Mouse (Mus musculus): ENCODE results near the gene Fam92b. TPM values are rescaled to one million over a fixed set of nuclear protein-coding genes. Genes with fewer than 3 reads are reported as not detected.

Fam92b gene
- polyA plus RNA-seq, 1 experiment, result not detected

DNA sequence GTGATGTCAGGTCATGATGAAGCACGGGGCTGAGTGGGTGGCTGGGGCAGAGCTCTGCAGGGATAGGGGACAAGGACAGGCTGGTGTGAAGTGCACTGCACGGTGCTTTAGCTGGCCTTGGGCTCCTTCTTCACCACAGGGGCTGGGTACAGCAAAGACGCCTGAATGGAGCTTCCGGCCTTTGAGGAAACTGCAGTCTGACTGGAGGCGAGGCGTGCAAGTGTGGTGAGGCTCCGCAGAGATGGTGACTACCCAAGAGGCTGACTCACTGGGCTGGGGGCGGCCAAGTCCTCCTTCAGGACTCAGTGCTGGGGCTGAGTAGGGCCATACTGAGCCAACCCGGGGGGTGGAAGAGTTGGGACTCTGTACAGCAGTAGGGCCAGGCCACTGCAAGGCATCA lies 28.6 kb upstream of the Fam92b start:
- no peaks in the 10 kb centered on the region for H3K36me3 ChIP-seq (ENCODE audit: control insufficient read depth, insufficient read depth, low read length)
- TF ChIP-seq CTCF (IDR thresholded peaks at IDR 0.05; ENCODE audit: extremely low read depth, insufficient read depth, insufficient read length, insufficient replicate concordance), result no peak
- TF ChIP-seq POLR2A (IDR thresholded peaks at IDR 0.05; ENCODE audit: low read depth, low read length), result no peak
- no peak overlapping the region for H3K4me3 ChIP-seq (ENCODE audit: extremely low read depth, insufficient read depth, insufficient read length)
- no peaks in the 10 kb centered on the region for H3K4me1 ChIP-seq (ENCODE audit: control insufficient read depth, insufficient read depth, insufficient read length)
- no peaks in the 10 kb centered on the region for H3K27me3 ChIP-seq (ENCODE audit: control insufficient read depth, insufficient read depth, low read length)
- no peak for DNase-seq (ENCODE audit: low read depth in 1 of 2, low spot score in 2 of 2)
- H3K27ac ChIP-seq (ENCODE audit: insufficient read depth, low read length), result no peak overlapping the region
- 49% methylated on average over 9 of the region's 9 CpGs for WGBS

GRCm38 (mm10) chr8:120204736-120205360 lies 27.6 kb upstream of the Fam92b start:
- Histone ChIP-seq H3K27ac (ENCODE audit: insufficient read depth, low read length) (no peak overlapping the region), H3K36me3 (ENCODE audit: control insufficient read depth, insufficient read depth, low read length) (no peaks in the 10 kb centered on the region), H3K4me3 (ENCODE audit: extremely low read depth, insufficient read depth, insufficient read length) (no peak overlapping the region), H3K4me1 (ENCODE audit: control insufficient read depth, insufficient read depth, insufficient read length) (no peaks in the 10 kb centered on the region), H3K27me3 (ENCODE audit: control insufficient read depth, insufficient read depth, low read length) (no peaks in the 10 kb centered on the region)
- TF ChIP-seq CTCF (IDR thresholded peaks at IDR 0.05; ENCODE audit: extremely low read depth, insufficient read depth, insufficient read length, insufficient replicate concordance), result no peak
- no peak for TF ChIP-seq POLR2A (IDR thresholded peaks at IDR 0.05; ENCODE audit: low read depth, low read length)
- no peak for DNase-seq (ENCODE audit: low read depth in 1 of 2, low spot score in 2 of 2)
- WGBS, result 81% methylated on average over 7 of the region's 7 CpGs

GRCm38 (mm10) chr8:120202546-120202945 lies 25.3 kb upstream of the Fam92b start:
- H3K27me3 ChIP-seq (ENCODE audit: control insufficient read depth, insufficient read depth, low read length), result no peaks in the 10 kb centered on the region

DNA sequence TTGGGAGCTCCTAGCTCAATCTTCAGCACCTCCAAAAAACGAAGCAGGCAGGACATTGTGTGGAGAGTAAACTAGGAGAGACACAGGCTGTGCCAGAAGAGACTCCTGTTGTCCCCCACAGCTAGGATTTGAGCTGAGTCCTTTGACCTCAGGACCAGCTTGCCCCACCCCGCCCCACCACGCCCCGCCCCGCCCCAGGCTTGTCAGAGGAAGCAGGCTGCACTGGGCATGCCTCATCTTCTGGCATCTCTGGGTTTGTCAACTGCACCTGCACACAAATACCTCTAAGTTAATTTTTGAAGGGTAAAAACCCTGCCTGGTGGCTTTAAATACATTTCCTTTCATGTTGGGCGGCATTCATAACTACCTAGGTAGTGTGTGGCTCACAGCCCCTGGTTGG lies 24.1 kb upstream of the Fam92b start:
- Histone ChIP-seq H3K27me3 (ENCODE audit: control insufficient read depth, insufficient read depth, low read length) (no peaks in the 10 kb centered on the region), H3K36me3 (ENCODE audit: control insufficient read depth, insufficient read depth, low read length) (no peaks in the 10 kb centered on the region), H3K27ac (ENCODE audit: insufficient read depth, low read length) (no peak overlapping the region), H3K4me3 (ENCODE audit: extremely low read depth, insufficient read depth, insufficient read length) (no peak overlapping the region), H3K4me1 (ENCODE audit: control insufficient read depth, insufficient read depth, insufficient read length) (no peaks in the 10 kb centered on the region)
- WGBS, result 62% methylated on average over 6 of the region's 6 CpGs
- DNase-seq (ENCODE audit: low read depth in 1 of 2, low spot score in 2 of 2), result no peak
- no peak for TF ChIP-seq CTCF (IDR thresholded peaks at IDR 0.05; ENCODE audit: extremely low read depth, insufficient read depth, insufficient read length, insufficient replicate concordance)
- TF ChIP-seq POLR2A (IDR thresholded peaks at IDR 0.05; ENCODE audit: low read depth, low read length), result no peak

More at GRCm38 (mm10) chr8:120202546-120202945, 25.3 kb upstream of the Fam92b start:
- Histone ChIP-seq H3K4me3 (ENCODE audit: extremely low read depth, insufficient read depth, insufficient read length) (no peak overlapping the region), H3K36me3 (ENCODE audit: control insufficient read depth, insufficient read depth, low read length) (no peaks in the 10 kb centered on the region), H3K4me1 (ENCODE audit: control insufficient read depth, insufficient read depth, insufficient read length) (no peaks in the 10 kb centered on the region), H3K27ac (ENCODE audit: insufficient read depth, low read length) (no peak overlapping the region)
- no peak for DNase-seq (ENCODE audit: low read depth in 1 of 2, low spot score in 2 of 2)
- 60% methylated on average over 3 of the region's 3 CpGs for WGBS
- TF ChIP-seq CTCF (IDR thresholded peaks at IDR 0.05; ENCODE audit: extremely low read depth, insufficient read depth, insufficient read length, insufficient replicate concordance), result no peak
- no peak for TF ChIP-seq POLR2A (IDR thresholded peaks at IDR 0.05; ENCODE audit: low read depth, low read length)

GRCm38 (mm10) chr8:120192118-120192517 lies 14.9 kb upstream of the Fam92b start:
- H3K27ac ChIP-seq (ENCODE audit: insufficient read depth, low read length), result no peak overlapping the region
- no peaks in the 10 kb centered on the region for H3K27me3 ChIP-seq (ENCODE audit: control insufficient read depth, insufficient read depth, low read length)
- DNase-seq (ENCODE audit: low read depth in 1 of 2, low spot score in 2 of 2), result no peak
- no peaks in the 10 kb centered on the region for H3K36me3 ChIP-seq (ENCODE audit: control insufficient read depth, insufficient read depth, low read length)
- no peak overlapping the region for H3K4me3 ChIP-seq (ENCODE audit: extremely low read depth, insufficient read depth, insufficient read length)
- no peaks in the 10 kb centered on the region; the same call in 1 of the 2 replicates for H3K4me1 ChIP-seq (ENCODE audit: control insufficient read depth, insufficient read depth, insufficient read length)
- TF ChIP-seq CTCF (IDR thresholded peaks at IDR 0.05; ENCODE audit: extremely low read depth, insufficient read depth, insufficient read length, insufficient replicate concordance) (no peak), POLR2A (IDR thresholded peaks at IDR 0.05; ENCODE audit: low read depth, low read length) (no peak)
- 94% methylated on average over 5 of the region's 5 CpGs for WGBS

GRCm38 (mm10) chr8:120191633-120192032 lies 14.4 kb upstream of the Fam92b start:
- no peak overlapping the region for H3K27ac ChIP-seq (ENCODE audit: insufficient read depth, low read length)
- no peak for TF ChIP-seq CTCF (IDR thresholded peaks at IDR 0.05; ENCODE audit: extremely low read depth, insufficient read depth, insufficient read length, insufficient replicate concordance)
- no peak for TF ChIP-seq POLR2A (IDR thresholded peaks at IDR 0.05; ENCODE audit: low read depth, low read length)
- WGBS, result 85% methylated on average over 5 of the region's 5 CpGs
- DNase-seq (ENCODE audit: low read depth in 1 of 2, low spot score in 2 of 2), result no peak
- no peaks in the 10 kb centered on the region for H3K36me3 ChIP-seq (ENCODE audit: control insufficient read depth, insufficient read depth, low read length)
- no peaks in the 10 kb centered on the region; the same call in 1 of the 2 replicates for H3K4me1 ChIP-seq (ENCODE audit: control insufficient read depth, insufficient read depth, insufficient read length)
- H3K27me3 ChIP-seq (ENCODE audit: control insufficient read depth, insufficient read depth, low read length), result no peaks in the 10 kb centered on the region
- H3K4me3 ChIP-seq (ENCODE audit: extremely low read depth, insufficient read depth, insufficient read length), result no peak overlapping the region

DNA sequence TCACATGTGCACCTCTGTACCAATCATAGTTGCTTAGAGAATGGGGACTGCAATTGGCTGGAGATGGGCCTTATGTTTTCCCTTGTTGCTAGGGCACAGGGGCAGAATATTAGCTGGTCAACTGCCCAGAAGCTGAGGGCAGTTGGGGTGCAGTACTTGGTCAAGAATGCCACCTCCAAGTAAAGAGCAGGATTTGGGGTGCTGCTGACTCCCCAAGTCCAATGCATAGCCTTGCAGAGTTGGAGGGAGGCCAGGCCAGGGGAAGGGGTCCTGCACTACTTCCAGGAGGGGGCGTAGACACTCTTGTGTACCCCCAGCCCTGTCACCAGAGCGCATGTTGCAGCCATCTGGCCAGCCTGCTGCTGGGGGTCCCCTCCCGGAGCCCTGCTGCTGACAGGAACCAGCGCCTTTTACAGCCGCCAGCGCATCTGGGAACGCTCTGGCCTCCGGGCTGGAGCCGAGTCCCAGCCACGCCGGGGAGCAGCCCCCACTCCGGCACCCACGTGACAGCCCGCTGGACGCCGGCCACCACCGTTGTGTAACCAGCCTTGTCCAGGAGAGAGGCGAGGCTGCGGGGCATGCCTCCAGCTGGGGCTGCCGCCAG lies 13.6 kb upstream of the Fam92b start:
- no peaks in the 10 kb centered on the region for H3K36me3 ChIP-seq (ENCODE audit: control insufficient read depth, insufficient read depth, low read length)
- WGBS, result 68% methylated on average over 20 of the region's 20 CpGs
- peak in 1 of 2 experiments; percentile 15 for DNase-seq (ENCODE audit: low read depth in 1 of 2, low spot score in 2 of 2)
- H3K4me1 ChIP-seq (ENCODE audit: control insufficient read depth, insufficient read depth, insufficient read length), result no peaks in the 10 kb centered on the region; the same call in 1 of the 2 replicates
- H3K27me3 ChIP-seq (ENCODE audit: control insufficient read depth, insufficient read depth, low read length), result no peaks in the 10 kb centered on the region
- TF ChIP-seq POLR2A (IDR thresholded peaks at IDR 0.05; ENCODE audit: low read depth, low read length) (no peak), CTCF (IDR thresholded peaks at IDR 0.05; ENCODE audit: extremely low read depth, insufficient read depth, insufficient read length, insufficient replicate concordance) (no peak)
- peak overlapping the region; percentile 19; the same call in 1 of the 2 replicates for H3K27ac ChIP-seq (ENCODE audit: insufficient read depth, low read length)
- H3K4me3 ChIP-seq (ENCODE audit: extremely low read depth, insufficient read depth, insufficient read length), result no peak overlapping the region

All from spleen, adult 2 months (tissue).